Mouse (Mus musculus): ENCODE data around the gene Wfdc9. TPM values are rescaled to one million over a fixed set of nuclear protein-coding genes. Genes with fewer than 3 reads are reported as not detected.
"Not testable (repeated sequence)": the region's sequence is repeated elsewhere in the genome, so short reads cannot be mapped to it uniquely, and the experiment has no call there.

Gene Wfdc9
- polyA plus RNA-seq, 1 experiment from 2014 or later: not detected

- no peak overlapping the region for H3K4me2 ChIP-seq (replicated peaks)
- no peaks in the 10 kb centered on the region for H3K36me3 ChIP-seq
- H3K27me3 ChIP-seq: no peaks in the 10 kb centered on the region
- H3K9me3 ChIP-seq (replicated peaks): no peaks in the 10 kb centered on the region
- H3K4me1 ChIP-seq: no peaks in the 10 kb centered on the region
- no peak for ATAC-seq (ENCODE audit: insufficient number of reproducible peaks, low FRiP score, low TSS enrichment, low read depth)
- no peak overlapping the region for H3K9ac ChIP-seq
- no peak overlapping the region for H3K4me3 ChIP-seq (replicated peaks)
- H3K27ac ChIP-seq (replicated peaks): no peak overlapping the region
- WGBS: 87% methylated on average over 3 of the region's 3 CpGs
Observed at GRCm38 (mm10) chr2:164615386-164615785, 41.0 kb downstream of the Wfdc9 start.

GRCm38 (mm10) chr2:164613471-164613870, 42.9 kb downstream of the Wfdc9 start, which contains the start of the genes Wfdc6b and Wfdc8:
Gene Wfdc6b, plus strand, starts transcription at chr2:164613522.
Gene Wfdc8, minus strand, starts transcription at chr2:164613626.
- H3K27me3 ChIP-seq; H3K4me3 ChIP-seq (replicated peaks); ATAC-seq (ENCODE audit: insufficient number of reproducible peaks, low FRiP score, low TSS enrichment, low read depth); H3K9me3 ChIP-seq (replicated peaks); H3K36me3 ChIP-seq; H3K4me2 ChIP-seq (replicated peaks); H3K27ac ChIP-seq (replicated peaks); H3K9ac ChIP-seq; H3K4me1 ChIP-seq: not testable (repeated sequence)
- WGBS: 48% methylated on average over 8 of the region's 8 CpGs

GRCm38 (mm10) chr2:164608781-164609180, 47.6 kb downstream of the Wfdc9 start:
- no peak overlapping the region for H3K4me2 ChIP-seq (replicated peaks)
- ATAC-seq (ENCODE audit: insufficient number of reproducible peaks, low FRiP score, low TSS enrichment, low read depth): no peak
- H3K27ac ChIP-seq (replicated peaks): no peak overlapping the region
- 67% methylated on average over 6 of the region's 6 CpGs for WGBS
- no peaks in the 10 kb centered on the region for H3K36me3 ChIP-seq
- no peaks in the 10 kb centered on the region for H3K4me1 ChIP-seq
- no peak overlapping the region for H3K4me3 ChIP-seq (replicated peaks)
- no peaks in the 10 kb centered on the region for H3K9me3 ChIP-seq (replicated peaks)
- no peaks in the 10 kb centered on the region for H3K27me3 ChIP-seq
- H3K9ac ChIP-seq: no peak overlapping the region

GRCm38 (mm10) chr2:164604411-164604810, 52.0 kb downstream of the Wfdc9 start:
- no peaks in the 10 kb centered on the region for H3K9me3 ChIP-seq (replicated peaks)
- H3K9ac ChIP-seq: no peak overlapping the region
- ATAC-seq (ENCODE audit: insufficient number of reproducible peaks, low FRiP score, low TSS enrichment, low read depth): no peak
- no peak overlapping the region for H3K4me3 ChIP-seq (replicated peaks)
- H3K27me3 ChIP-seq: no peaks in the 10 kb centered on the region
- H3K4me1 ChIP-seq: no peaks in the 10 kb centered on the region
- no peaks in the 10 kb centered on the region for H3K36me3 ChIP-seq
- no peak overlapping the region for H3K27ac ChIP-seq (replicated peaks)
- no peak overlapping the region for H3K4me2 ChIP-seq (replicated peaks)
- WGBS: 84% methylated on average over 8 of the region's 8 CpGs

GRCm38 (mm10) chr2:164603482-164603881, 52.9 kb downstream of the Wfdc9 start:
- no peaks in the 10 kb centered on the region for H3K9me3 ChIP-seq (replicated peaks)
- ATAC-seq (ENCODE audit: insufficient number of reproducible peaks, low FRiP score, low TSS enrichment, low read depth): no peak
- H3K4me2 ChIP-seq (replicated peaks): no peak overlapping the region
- H3K36me3 ChIP-seq: no peaks in the 10 kb centered on the region
- WGBS: 89% methylated on average over 3 of the region's 3 CpGs
- no peak overlapping the region for H3K9ac ChIP-seq
- no peaks in the 10 kb centered on the region for H3K4me1 ChIP-seq
- H3K27me3 ChIP-seq: no peaks in the 10 kb centered on the region
- H3K27ac ChIP-seq (replicated peaks): no peak overlapping the region
- H3K4me3 ChIP-seq (replicated peaks): no peak overlapping the region

- Histone ChIP-seq H3K4me2 (replicated peaks) (no peak overlapping the region), H3K27me3 (no peaks in the 10 kb centered on the region), H3K4me3 (replicated peaks) (no peak overlapping the region), H3K9ac (no peak overlapping the region), H3K27ac (replicated peaks) (no peak overlapping the region), H3K36me3 (no peaks in the 10 kb centered on the region), H3K4me1 (no peaks in the 10 kb centered on the region), H3K9me3 (replicated peaks) (no peaks in the 10 kb centered on the region)
- no peak for ATAC-seq (ENCODE audit: insufficient number of reproducible peaks, low FRiP score, low TSS enrichment, low read depth)
- 63% methylated on average over 3 of the region's 3 CpGs for WGBS
Observed at GRCm38 (mm10) chr2:164600179-164600578, 56.2 kb downstream of the Wfdc9 start.

Other genes starting within 250 kb of the Wfdc9 start
- gene Sdc4, start 212.7 kb downstream of the Wfdc9 start, polyA plus RNA-seq (2015; fragmentation: Nextera tagmentation; extraction: Ambion mirVana): 113 and 114 TPM in 2 replicates
- 66.3 and 67.8 TPM in 2 replicates for gene Sys1, start 199.6 kb downstream of the Wfdc9 start, polyA plus RNA-seq (2015; fragmentation: Nextera tagmentation; extraction: Ambion mirVana)
- 12.2 and 12.5 TPM in 2 replicates for gene Gm20458, start 195.6 kb downstream of the Wfdc9 start, polyA plus RNA-seq (2015; fragmentation: Nextera tagmentation; extraction: Ambion mirVana)
- not detected in 2 replicates for gene Trp53tg5, start 182.9 kb downstream of the Wfdc9 start, polyA plus RNA-seq (2015; fragmentation: Nextera tagmentation; extraction: Ambion mirVana)
- gene Dbndd2, start 170.5 kb downstream of the Wfdc9 start, polyA plus RNA-seq (2015; fragmentation: Nextera tagmentation; extraction: Ambion mirVana): 8.4 and 10.3 TPM in 2 replicates
- gene Pigt, start 159.1 kb downstream of the Wfdc9 start, polyA plus RNA-seq (2015; fragmentation: Nextera tagmentation; extraction: Ambion mirVana): 63.0 and 70.5 TPM in 2 replicates
- gene Wfdc2, start 94.2 kb downstream of the Wfdc9 start, polyA plus RNA-seq (2015; fragmentation: Nextera tagmentation; extraction: Ambion mirVana): 47.5 and 73.4 TPM in 2 replicates
- gene Spint3, start 83.1 kb downstream of the Wfdc9 start, polyA plus RNA-seq (2015; fragmentation: Nextera tagmentation; extraction: Ambion mirVana): not detected in 2 replicates
- 0.22 and 0.27 TPM in 2 replicates for gene Wfdc6a, start 71.1 kb downstream of the Wfdc9 start, polyA plus RNA-seq (2015; fragmentation: Nextera tagmentation; extraction: Ambion mirVana)
- not detected in 2 replicates for gene Eppin, start 63.0 kb downstream of the Wfdc9 start, polyA plus RNA-seq (2015; fragmentation: Nextera tagmentation; extraction: Ambion mirVana)
- gene Wfdc6b, start 43.1 kb downstream of the Wfdc9 start, polyA plus RNA-seq (2015; fragmentation: Nextera tagmentation; extraction: Ambion mirVana): not detected in 2 replicates
- gene Wfdc8, start 43.0 kb downstream of the Wfdc9 start, polyA plus RNA-seq (2015; fragmentation: Nextera tagmentation; extraction: Ambion mirVana): not detected in 2 replicates
- gene Wfdc16, start 17.8 kb downstream of the Wfdc9 start, polyA plus RNA-seq (2015; fragmentation: Nextera tagmentation; extraction: Ambion mirVana): not detected in 2 replicates
- 1.5 and 2.8 TPM in 2 replicates for gene Wfdc10, start 537 bp downstream of the Wfdc9 start, polyA plus RNA-seq (2015; fragmentation: Nextera tagmentation; extraction: Ambion mirVana)
- not detected in 2 replicates for gene Wfdc11, start 17.5 kb upstream of the Wfdc9 start, polyA plus RNA-seq (2015; fragmentation: Nextera tagmentation; extraction: Ambion mirVana)
- gene Wfdc13, start 28.5 kb upstream of the Wfdc9 start, polyA plus RNA-seq (2015; fragmentation: Nextera tagmentation; extraction: Ambion mirVana): 0.16 and 0.71 TPM in 2 replicates
- gene Spint4, start 41.9 kb upstream of the Wfdc9 start, polyA plus RNA-seq (2015; fragmentation: Nextera tagmentation; extraction: Ambion mirVana): not detected in 2 replicates
- gene Spint5, start 58.7 kb upstream of the Wfdc9 start, polyA plus RNA-seq (2015; fragmentation: Nextera tagmentation; extraction: Ambion mirVana): not detected in 2 replicates
- gene Wfdc3, start 89.3 kb upstream of the Wfdc9 start, polyA plus RNA-seq (2015; fragmentation: Nextera tagmentation; extraction: Ambion mirVana): 2.2 and 3.2 TPM in 2 replicates
- gene Dnttip1, start 89.4 kb upstream of the Wfdc9 start, polyA plus RNA-seq (2015; fragmentation: Nextera tagmentation; extraction: Ambion mirVana): 66.3 and 67.5 TPM in 2 replicates
- 297 and 302 TPM in 2 replicates for gene Ube2c, start 113.3 kb upstream of the Wfdc9 start, polyA plus RNA-seq (2015; fragmentation: Nextera tagmentation; extraction: Ambion mirVana)
- gene Tnnc2, start 123.4 kb upstream of the Wfdc9 start, polyA plus RNA-seq (2015; fragmentation: Nextera tagmentation; extraction: Ambion mirVana): 383 and 528 TPM in 2 replicates
- gene Snx21, start 129.2 kb upstream of the Wfdc9 start, polyA plus RNA-seq (2015; fragmentation: Nextera tagmentation; extraction: Ambion mirVana): 37.1 and 37.3 TPM in 2 replicates
- gene Acot8, start 148.3 kb upstream of the Wfdc9 start, polyA plus RNA-seq (2015; fragmentation: Nextera tagmentation; extraction: Ambion mirVana): 20.7 and 20.9 TPM in 2 replicates
- gene Zswim3, start 148.5 kb upstream of the Wfdc9 start, polyA plus RNA-seq (2015; fragmentation: Nextera tagmentation; extraction: Ambion mirVana): 7.3 and 7.6 TPM in 2 replicates
- gene Zswim1, start 166.1 kb upstream of the Wfdc9 start, polyA plus RNA-seq (2015; fragmentation: Nextera tagmentation; extraction: Ambion mirVana): 18.2 and 20.1 TPM in 2 replicates
- not detected in 2 replicates for gene Spata25, start 172.0 kb upstream of the Wfdc9 start, polyA plus RNA-seq (2015; fragmentation: Nextera tagmentation; extraction: Ambion mirVana)
- 174 and 175 TPM in 2 replicates for gene Ctsa, start 176.3 kb upstream of the Wfdc9 start, polyA plus RNA-seq (2015; fragmentation: Nextera tagmentation; extraction: Ambion mirVana)
- 8.5 and 9.0 TPM in 2 replicates for gene Neurl2, start 176.9 kb upstream of the Wfdc9 start, polyA plus RNA-seq (2015; fragmentation: Nextera tagmentation; extraction: Ambion mirVana)
- 66.8 and 77.0 TPM in 2 replicates for gene Pltp, start 201.1 kb upstream of the Wfdc9 start, polyA plus RNA-seq (2015; fragmentation: Nextera tagmentation; extraction: Ambion mirVana)
- 65.7 and 74.8 TPM in 2 replicates for gene Pcif1, start 222.7 kb upstream of the Wfdc9 start, polyA plus RNA-seq (2015; fragmentation: Nextera tagmentation; extraction: Ambion mirVana)